Mouse (Mus musculus): ENCODE data around the gene Mlx.

The Mlx gene

GRCm38 (mm10) chr11:101065002-101065401 is 22.1 kb upstream of the Mlx start:
- DNase-seq (ENCODE audit: low spot score in 2 of 2): no peak

- peak; percentile 76 to 88 for DNase-seq (ENCODE audit: low spot score in 2 of 2)
These were observed 20.3 kb upstream of the Mlx start for GRCm38 (mm10) chr11:101066549-101067412.

- peak; percentile 88 to 91 for DNase-seq (ENCODE audit: low spot score in 2 of 2)
These were observed 17.5 kb upstream of the Mlx start, which contains the start of gene Naglu for GRCm38 (mm10) chr11:101069391-101070188. Gene Naglu, plus strand, starts transcription at chr11:101070012.

GRCm38 (mm10) chr11:101070189-101070527 is 16.9 kb upstream of the Mlx start:
- no peak for DNase-seq (ENCODE audit: low spot score in 2 of 2)

- DNase-seq (ENCODE audit: low spot score in 2 of 2): no peak
These were observed 16.1 kb upstream of the Mlx start for GRCm38 (mm10) chr11:101070987-101071386.

- no peak for DNase-seq (ENCODE audit: low spot score in 2 of 2)
These were observed 15.2 kb upstream of the Mlx start for GRCm38 (mm10) chr11:101071810-101072428.

- DNase-seq (ENCODE audit: low spot score in 2 of 2): no peak
These were observed 9.0 kb upstream of the Mlx start, which contains the start of gene Hsd17b1 for GRCm38 (mm10) chr11:101078121-101078520. Gene Hsd17b1, plus strand, starts transcription at chr11:101078411.

- DNase-seq (ENCODE audit: low spot score in 2 of 2): peak in 1 of 2 experiments; percentile 47
These were observed 7.3 kb upstream of the Mlx start for GRCm38 (mm10) chr11:101079746-101080145.

GRCm38 (mm10) chr11:101080421-101080820 is 6.7 kb upstream of the Mlx start:
- no peak for DNase-seq (ENCODE audit: low spot score in 2 of 2)

- no peak for DNase-seq (ENCODE audit: low spot score in 2 of 2)
These were observed 5.4 kb upstream of the Mlx start for GRCm38 (mm10) chr11:101081659-101082058.

GRCm38 (mm10) chr11:101082208-101083082 is 4.6 kb upstream of the Mlx start, which contains the start of gene Coasy:
Gene Coasy, plus strand, starts transcription at chr11:101082565.
- DNase-seq (ENCODE audit: low spot score in 2 of 2): peak; percentile 79 to 80

GRCm38 (mm10) chr11:101083083-101083697 is 3.9 kb upstream of the Mlx start:
- DNase-seq (ENCODE audit: low spot score in 2 of 2): no peak

- no peak for DNase-seq (ENCODE audit: low spot score in 2 of 2)
These were observed 2.8 kb upstream of the Mlx start for GRCm38 (mm10) chr11:101084246-101084645.

GRCm38 (mm10) chr11:101084811-101085210 is 2.3 kb upstream of the Mlx start:
- DNase-seq (ENCODE audit: low spot score in 2 of 2): no peak

GRCm38 (mm10) chr11:101085617-101086322 is 1.3 kb upstream of the Mlx start:
- DNase-seq (ENCODE audit: low spot score in 2 of 2): no peak

- DNase-seq (ENCODE audit: low spot score in 2 of 2): no peak
These were observed 778 bp upstream of the Mlx start for GRCm38 (mm10) chr11:101086323-101086674.

GRCm38 (mm10) chr11:101087682-101088055 is 592 bp downstream of the Mlx start:
- no peak for DNase-seq (ENCODE audit: low spot score in 2 of 2)

- DNase-seq (ENCODE audit: low spot score in 2 of 2): no peak
These were observed 2.9 kb downstream of the Mlx start for GRCm38 (mm10) chr11:101089931-101090330.

GRCm38 (mm10) chr11:101094930-101095313 is 7.8 kb downstream of the Mlx start:
- DNase-seq (ENCODE audit: low spot score in 2 of 2): no peak

- peak; percentile 85 to 89 for DNase-seq (ENCODE audit: low spot score in 2 of 2)
These were observed 8.4 kb downstream of the Mlx start, which contains the start of gene Psmc3ip for GRCm38 (mm10) chr11:101095314-101096024. Gene Psmc3ip, minus strand, starts transcription at chr11:101095436.

Data from thymus, postnatal 10 days (tissue).